Mouse (Mus musculus) liver, adult 2 months (tissue): Measurements from ENCODE around the gene Cdk5rap3. TPM values are rescaled to one million over a fixed set of nuclear protein-coding genes. Genes with fewer than 3 reads are reported as not detected.

ENCODE experiments used
- DNase-seq: peaks from one replicate; pipeline ENCODE4 v3.0.0-alpha.2; 2011; ENCODE audit warnings: low read depth, low spot score; ENCODE audit errors: extremely low read depth
- H3K27ac ChIP-seq: fragments of 200-500 bp; replicated peaks from 2 replicates; pipeline ENCODE4 v1.5.1; 2012; ENCODE audit warnings: low read depth, mild to moderate bottlenecking, control low read depth, inconsistent platforms, low read length; ENCODE audit not compliant: insufficient read depth
- H3K27me3 ChIP-seq: fragments of 200-500 bp; 2 replicates; pipeline ENCODE4 v1.6.1; 2012; ENCODE audit warnings: mild to moderate bottlenecking, moderate library complexity, low read length, inconsistent platforms; ENCODE audit not compliant: control insufficient read depth, insufficient read depth
- H3K36me3 ChIP-seq: fragments of 200-500 bp; 2 replicates; pipeline ENCODE4 v1.6.1; 2012; ENCODE audit warnings: low read length, inconsistent platforms; ENCODE audit not compliant: control insufficient read depth, insufficient read depth
- H3K4me1 ChIP-seq: fragments of 200-500 bp; 2 replicates; pipeline ENCODE4 v1.6.1; 2011; ENCODE audit warnings: low read length; ENCODE audit not compliant: control insufficient read depth, insufficient read depth
- H3K4me3 ChIP-seq: fragments of 200-500 bp; 2 replicates; pipeline ENCODE4 v1.5.1; 2011; ENCODE audit warnings: low read depth, mild to moderate bottlenecking, control low read depth, low read length, moderate library complexity; ENCODE audit not compliant: insufficient read depth
- H3K79me2 ChIP-seq: fragments of 200-500 bp; 2 replicates; pipeline ENCODE4 v1.6.1; 2012; ENCODE audit warnings: inconsistent platforms, mild to moderate bottlenecking, low read length, moderate library complexity; ENCODE audit not compliant: control insufficient read depth, insufficient read depth
- H3K9ac ChIP-seq: fragments of 200-500 bp; 2 replicates; pipeline ENCODE4 v1.6.1; 2012; ENCODE audit warnings: low read depth, mild to moderate bottlenecking, control low read depth, inconsistent platforms, low read length
- CTCF ChIP-seq: fragments of 200-500 bp; IDR thresholded peaks from 2 replicates; pipeline ENCODE4 v1.5.1; 2011; ENCODE audit warnings: low read depth, low read length, control low read depth
- POLR2A ChIP-seq: fragments of 200-500 bp; IDR thresholded peaks from 2 replicates; pipeline ENCODE4 v1.6.1; 2011; ENCODE audit warnings: low read length, control low read depth; ENCODE audit not compliant: insufficient read depth; ENCODE audit errors: extremely low read depth
- WGBS: fragments of 180-500 bp; shearing (Covaris S2); methylation state at CpG from one replicate; pipeline ENCODE4 v1.1.7; 2018; 5-methylcytosine and 5-hydroxymethylcytosine counted together
- polyA plus RNA-seq: library from polyadenylated mRNA; depleted of rRNA; stranded (reverse); fragments of >200 nt; gene quantifications from 2 replicates; pipeline ENCODE4 v1.2.3, GENCODE M21; 2012; rRNA removed
- total RNA-seq: library from RNA; depleted of rRNA; stranded (reverse); fragments of >200 nt; gene quantifications from 2 replicates; pipeline ENCODE4 v1.2.3, GENCODE M21; 2014; rRNA removed

Cdk5rap3 gene
- total and polyA plus RNA-seq, 2 experiments: 50.5 to 52.2 TPM

DNA sequence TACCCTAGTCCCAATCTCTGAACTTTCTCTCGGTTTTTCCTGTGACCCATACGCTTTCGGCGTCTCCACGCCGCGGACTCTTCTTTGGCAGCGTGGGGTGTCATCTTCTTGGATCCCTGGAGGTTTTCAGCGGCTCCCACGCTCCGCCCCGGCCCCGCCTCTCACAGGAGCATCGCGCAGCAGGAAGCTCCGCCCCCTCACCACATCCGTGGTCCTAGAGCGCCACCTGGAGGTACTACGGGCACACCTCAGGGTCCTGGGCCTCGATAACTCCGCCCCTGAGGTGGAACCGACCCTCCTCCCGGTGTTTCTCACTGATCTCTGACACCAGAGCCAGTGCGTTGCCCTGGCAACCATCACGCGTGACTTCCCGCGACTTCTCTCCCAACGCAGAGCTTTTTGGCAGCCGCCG is 54.4 kb downstream of the Cdk5rap3 start:
- peak; percentile 83 for DNase-seq
- H3K9ac ChIP-seq: no peak overlapping the region
- no peaks in the 10 kb centered on the region for H3K27me3 ChIP-seq
- peak overlapping the region; percentile 42 for H3K4me3 ChIP-seq
- peaks cover 6% of the 10 kb centered on the region; the same call in 1 of the 2 replicates for H3K4me1 ChIP-seq
- no peaks in the 10 kb centered on the region for H3K79me2 ChIP-seq
- TF ChIP-seq CTCF (peak; percentile 97), POLR2A (no peak)
- no peaks in the 10 kb centered on the region for H3K36me3 ChIP-seq
- H3K27ac ChIP-seq: no peak overlapping the region
- WGBS: under 1% methylated on average over 31 of the region's 31 CpGs

DNA sequence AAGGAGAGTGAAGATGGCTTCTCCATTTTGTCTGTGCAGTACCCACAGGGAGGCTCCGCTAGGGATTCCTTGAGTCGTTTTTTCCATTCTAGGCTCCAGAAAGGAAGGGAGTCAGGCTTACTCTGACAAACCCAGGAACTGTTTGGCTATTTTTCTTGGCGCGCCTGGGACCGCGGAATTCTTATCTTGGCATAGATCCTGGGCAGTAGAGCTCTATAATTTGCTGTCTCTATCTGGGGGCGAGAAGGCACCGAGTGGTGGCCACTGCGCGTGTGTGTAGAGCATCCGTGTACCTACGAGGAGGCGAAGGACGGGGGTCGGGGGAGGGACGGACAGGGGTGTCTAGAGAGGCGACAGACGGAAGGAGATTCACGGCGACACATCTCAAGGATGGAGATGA is 54.9 kb downstream of the Cdk5rap3 start:
- no peaks in the 10 kb centered on the region for H3K79me2 ChIP-seq
- no peak overlapping the region; the same call in 1 of the 2 replicates for H3K9ac ChIP-seq
- no peak for DNase-seq
- peak overlapping the region; percentile 42 for H3K4me3 ChIP-seq
- H3K27me3 ChIP-seq: no peaks in the 10 kb centered on the region
- TF ChIP-seq CTCF: no peak
- no peak for TF ChIP-seq POLR2A
- 4% methylated on average over 20 of the region's 20 CpGs for WGBS
- peaks cover 6% of the 10 kb centered on the region; the same call in 1 of the 2 replicates for H3K4me1 ChIP-seq
- H3K27ac ChIP-seq: no peak overlapping the region
- H3K36me3 ChIP-seq: no peaks in the 10 kb centered on the region

DNA sequence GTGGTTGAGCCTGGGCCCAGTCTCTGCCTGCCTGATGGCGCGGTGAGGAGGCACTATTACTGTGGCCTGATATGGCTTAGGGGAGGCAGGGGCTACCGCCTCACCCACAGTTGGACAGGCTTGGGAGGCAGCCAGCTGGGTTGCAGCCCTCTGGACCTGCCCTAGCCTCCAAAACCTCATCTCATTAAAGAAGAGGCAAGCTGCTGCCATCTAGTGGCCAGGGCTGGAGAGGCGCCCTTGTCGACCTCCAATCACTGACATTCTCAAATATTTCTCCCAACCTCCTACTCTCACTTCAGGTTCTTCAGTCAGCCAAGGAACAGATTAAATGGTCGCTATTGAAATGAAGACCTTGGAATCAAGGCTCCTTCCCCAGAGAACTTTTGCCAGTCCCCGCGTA is 55.7 kb downstream of the Cdk5rap3 start:
- Histone ChIP-seq H3K27me3 (no peaks in the 10 kb centered on the region), H3K27ac (no peak overlapping the region), H3K4me1 (peaks cover 6% of the 10 kb centered on the region; the same call in 1 of the 2 replicates), H3K36me3 (no peaks in the 10 kb centered on the region), H3K79me2 (no peaks in the 10 kb centered on the region), H3K9ac (no peak overlapping the region), H3K4me3 (no peak overlapping the region)
- DNase-seq: peak; percentile 43
- 19% methylated on average over 8 of the region's 8 CpGs for WGBS
- TF ChIP-seq CTCF: peak; percentile 95
- TF ChIP-seq POLR2A: no peak

DNA sequence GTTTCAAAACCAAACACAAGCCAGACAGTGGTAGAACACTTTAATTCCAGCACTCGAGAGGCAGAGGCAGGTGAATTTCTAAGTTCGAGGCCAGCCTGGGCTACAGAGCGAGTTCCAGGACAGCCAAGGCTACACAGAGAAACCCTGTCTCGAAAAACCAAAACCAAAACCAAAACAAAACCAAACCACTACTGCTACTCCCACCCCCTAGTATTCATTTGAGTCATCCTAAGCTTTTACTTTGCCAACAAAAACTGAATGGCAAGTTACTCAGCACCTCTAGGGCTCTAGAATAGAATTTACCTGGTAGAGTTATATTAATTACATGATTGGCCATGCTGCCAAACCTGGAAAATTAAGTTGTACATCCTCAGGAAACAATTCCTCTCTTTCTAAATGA is 56.7 kb downstream of the Cdk5rap3 start:
- Histone ChIP-seq H3K27me3 (no peaks in the 10 kb centered on the region), H3K36me3 (no peaks in the 10 kb centered on the region), H3K4me3 (no peak overlapping the region), H3K79me2 (no peaks in the 10 kb centered on the region), H3K9ac (no peak overlapping the region), H3K27ac (no peak overlapping the region), H3K4me1 (peaks cover 6% of the 10 kb centered on the region; the same call in 1 of the 2 replicates)
- 86% methylated on average over 4 of the region's 4 CpGs for WGBS
- TF ChIP-seq POLR2A: no peak
- no peak for DNase-seq

DNA sequence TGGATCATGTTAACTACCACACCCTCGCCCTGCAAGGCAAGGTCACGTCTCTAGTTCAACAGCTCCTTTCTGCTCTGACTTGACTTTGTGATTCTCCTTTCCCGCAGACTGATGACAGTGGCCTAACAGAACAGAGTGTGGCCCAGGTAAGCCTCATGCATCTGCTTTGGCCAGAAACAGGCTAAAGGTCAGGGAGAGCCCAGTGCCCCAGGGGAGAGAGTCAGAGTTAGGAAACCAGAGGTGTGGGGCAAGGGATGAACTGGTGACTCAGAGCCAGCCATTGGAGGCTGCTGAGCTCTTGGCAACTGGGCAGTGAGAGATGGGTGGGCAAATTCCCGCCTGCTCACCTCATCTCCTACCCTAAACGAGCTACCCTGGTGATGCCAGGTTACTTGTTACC is 58.9 kb downstream of the Cdk5rap3 start:
- Histone ChIP-seq H3K4me3 (no peak overlapping the region), H3K9ac (no peak overlapping the region), H3K27ac (no peak overlapping the region), H3K27me3 (no peaks in the 10 kb centered on the region), H3K4me1 (peaks cover 6% of the 10 kb centered on the region; the same call in 1 of the 2 replicates), H3K36me3 (no peaks in the 10 kb centered on the region), H3K79me2 (no peaks in the 10 kb centered on the region)
- TF ChIP-seq POLR2A (no peak), CTCF (no peak)
- WGBS: 53% methylated on average over 5 of the region's 5 CpGs
- peak; percentile 66 for DNase-seq

Other genes starting within 250 kb of the Cdk5rap3 start
- 6.3 and 7.5 TPM in 2 replicates for gene Snx11, start 138.9 kb downstream of the Cdk5rap3 start, total RNA-seq
- 7.8 and 8.1 TPM in 2 replicates for gene Snx11, start 138.9 kb downstream of the Cdk5rap3 start, polyA plus RNA-seq
- gene Cbx1, start 127.4 kb downstream of the Cdk5rap3 start, total RNA-seq: 16.0 and 16.8 TPM in 2 replicates
- 9.2 and 9.7 TPM in 2 replicates for gene Cbx1, start 127.4 kb downstream of the Cdk5rap3 start, polyA plus RNA-seq
- gene Nfe2l1, start 86.5 kb downstream of the Cdk5rap3 start, total RNA-seq: 41.3 and 45.0 TPM in 2 replicates
- gene Nfe2l1, start 86.5 kb downstream of the Cdk5rap3 start, polyA plus RNA-seq: 106 and 107 TPM in 2 replicates
- gene Copz2, start 66.6 kb downstream of the Cdk5rap3 start, total RNA-seq: 17.2 and 20.7 TPM in 2 replicates
- gene Copz2, start 66.6 kb downstream of the Cdk5rap3 start, polyA plus RNA-seq: 43.5 and 48.2 TPM in 2 replicates
- 0.34 and 0.46 TPM in 2 replicates for gene Prr15l, start 11.6 kb upstream of the Cdk5rap3 start, total RNA-seq
- 0.60 and 0.64 TPM in 2 replicates for gene Prr15l, start 11.6 kb upstream of the Cdk5rap3 start, polyA plus RNA-seq
- 113 and 126 TPM in 2 replicates for gene Pnpo, start 27.5 kb upstream of the Cdk5rap3 start, total RNA-seq
- 170 and 175 TPM in 2 replicates for gene Pnpo, start 27.5 kb upstream of the Cdk5rap3 start, polyA plus RNA-seq
- 0.28 and 0.54 TPM in 2 replicates for gene Sp2, start 66.5 kb upstream of the Cdk5rap3 start, total RNA-seq
- 3.4 and 3.8 TPM in 2 replicates for gene Sp2, start 66.5 kb upstream of the Cdk5rap3 start, polyA plus RNA-seq
- gene Sp6, start 96.9 kb upstream of the Cdk5rap3 start, total RNA-seq: under 0.01 and 0.09 TPM in 2 replicates
- gene Sp6, start 96.9 kb upstream of the Cdk5rap3 start, polyA plus RNA-seq: 0.04 and 0.05 TPM in 2 replicates
- 39.5 and 41.9 TPM in 2 replicates for gene Scrn2, start 113.4 kb upstream of the Cdk5rap3 start, total RNA-seq
- gene Scrn2, start 113.4 kb upstream of the Cdk5rap3 start, polyA plus RNA-seq: 56.6 and 58.3 TPM in 2 replicates
- 0.28 and 1.1 TPM in 2 replicates for gene Lrrc46, start 124.9 kb upstream of the Cdk5rap3 start, total RNA-seq
- 1.0 and 1.1 TPM in 2 replicates for gene Lrrc46, start 124.9 kb upstream of the Cdk5rap3 start, polyA plus RNA-seq
- 19.5 and 29.2 TPM in 2 replicates for gene Mrpl10, start 125.1 kb upstream of the Cdk5rap3 start, total RNA-seq
- gene Mrpl10, start 125.1 kb upstream of the Cdk5rap3 start, polyA plus RNA-seq: 86.8 and 120 TPM in 2 replicates
- 1.1 and 1.7 TPM in 2 replicates for gene Osbpl7, start 134.1 kb upstream of the Cdk5rap3 start, total RNA-seq
- 1.7 and 2.2 TPM in 2 replicates for gene Osbpl7, start 134.1 kb upstream of the Cdk5rap3 start, polyA plus RNA-seq
- 0.09 and 0.13 TPM in 2 replicates for gene Tbx21, start 198.8 kb upstream of the Cdk5rap3 start, total RNA-seq
- gene Tbx21, start 198.8 kb upstream of the Cdk5rap3 start, polyA plus RNA-seq: 0.22 and 0.38 TPM in 2 replicates
- gene Tbkbp1, start 235.0 kb upstream of the Cdk5rap3 start, total RNA-seq: 1.0 and 1.9 TPM in 2 replicates
- 6.1 and 6.4 TPM in 2 replicates for gene Tbkbp1, start 235.0 kb upstream of the Cdk5rap3 start, polyA plus RNA-seq